Mouse (Mus musculus) limb, embryonic 11.5 days (tissue): ENCODE measurements around the gene Sptlc3. TPM values are rescaled to one million over a fixed set of nuclear protein-coding genes. Genes with fewer than 3 reads are reported as not detected.

Experiments used
- ATAC-seq: fragments of 200-750 bp; cut with Nextera tagmentation; 2 replicates; pipeline ENCODE4 v1.8.0; 2017; ENCODE audit warnings: low read depth; ENCODE audit not compliant: insufficient number of reproducible peaks, low FRiP score, low TSS enrichment
- DNase-seq: peaks from one replicate; pipeline ENCODE4 v3.0.0-alpha.2; 2015; ENCODE audit warnings: low spot score
- H3K27ac ChIP-seq: fragments of 300-500 bp; sonication (generic); replicated peaks from 2 replicates; pipeline ENCODE4 v1.5.1; 2014; ENCODE audit warnings: low read depth, mild to moderate bottlenecking, low read length
- H3K27me3 ChIP-seq: fragments of 300-500 bp; sonication (generic); 2 replicates; pipeline ENCODE4 v1.6.1; 2014; ENCODE audit warnings: mild to moderate bottlenecking, low read length, mixed read lengths; ENCODE audit not compliant: control insufficient read depth, insufficient read depth
- H3K36me3 ChIP-seq: fragments of 300-500 bp; sonication (generic); 2 replicates; pipeline ENCODE4 v1.6.1; 2014; ENCODE audit warnings: mild to moderate bottlenecking, low read length, moderate library complexity, mixed read lengths; ENCODE audit not compliant: control insufficient read depth, insufficient read depth
- H3K4me1 ChIP-seq: fragments of 300-500 bp; sonication (generic); 2 replicates; pipeline ENCODE4 v1.6.1; 2014; ENCODE audit warnings: low read length, mixed read lengths; ENCODE audit not compliant: control insufficient read depth, insufficient read depth
- H3K4me2 ChIP-seq: fragments of 300-500 bp; sonication (generic); 2 replicates; pipeline ENCODE4 v1.6.1; 2014; ENCODE audit warnings: low read depth, mild to moderate bottlenecking, moderate library complexity; ENCODE audit not compliant: severe bottlenecking
- H3K4me3 ChIP-seq: fragments of 300-500 bp; sonication (generic); 2 replicates; pipeline ENCODE4 v1.5.1; 2014; ENCODE audit warnings: low read depth, low read length
- H3K9ac ChIP-seq: fragments of 300-500 bp; sonication (generic); 2 replicates; pipeline ENCODE4 v1.6.1; 2014; ENCODE audit warnings: mild to moderate bottlenecking, low read length
- H3K9me3 ChIP-seq: fragments of 300-500 bp; sonication (generic); 2 replicates; pipeline ENCODE4 v1.6.1; 2016; ENCODE audit warnings: low read length; ENCODE audit not compliant: control insufficient read depth
- WGBS: fragments of 180-500 bp; shearing (Covaris S2); extraction: QIAGEN DNeasy Blood & Tissue Kit; methylation state at CpG from one replicate; pipeline ENCODE4 v1.1.7; 2014; 5-methylcytosine and 5-hydroxymethylcytosine counted together
- polyA plus RNA-seq: library from polyadenylated mRNA; unstranded; fragments of >200 nt; fragmentation: Nextera tagmentation; extraction: Ambion mirVana; gene quantifications from 2 replicates; pipeline ENCODE4 v1.2.1, GENCODE M21; 2014

Gene Sptlc3
- polyA plus RNA-seq, 1 experiment from 2014 or later = 0.69 TPM

DNA sequence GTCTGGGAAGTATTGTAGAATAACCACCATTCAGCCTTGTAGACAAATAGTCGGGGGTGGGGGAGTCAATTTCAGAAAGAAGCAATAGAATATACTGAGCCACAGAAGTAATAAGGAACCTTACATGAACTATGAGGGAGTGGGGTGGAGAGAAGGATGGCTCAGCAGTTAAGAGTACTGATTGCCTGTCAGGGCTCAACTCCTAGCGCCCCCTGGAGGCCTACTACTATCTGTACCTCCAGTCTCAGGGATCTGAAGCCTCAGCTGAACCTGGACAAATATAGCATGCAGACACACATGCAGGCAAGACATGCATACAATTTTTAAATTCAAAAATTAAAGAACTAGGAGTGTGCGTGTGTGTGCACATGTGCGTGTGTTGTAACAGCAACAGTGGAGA lies 96.2 kb downstream of the Sptlc3 start:
- 46% methylated on average over 4 of the region's 4 CpGs for WGBS
- Histone ChIP-seq H3K27me3 (no peaks in the 10 kb centered on the region), H3K9ac (no peak overlapping the region), H3K4me3 (no peak overlapping the region), H3K4me2 (no peak overlapping the region), H3K9me3 (no peaks in the 10 kb centered on the region), H3K4me1 (peaks cover 6% of the 10 kb centered on the region; the same call in 1 of the 2 replicates), H3K36me3 (no peaks in the 10 kb centered on the region), H3K27ac (no peak overlapping the region)
- peak; percentile 72 for DNase-seq
- ATAC-seq = no peak

DNA sequence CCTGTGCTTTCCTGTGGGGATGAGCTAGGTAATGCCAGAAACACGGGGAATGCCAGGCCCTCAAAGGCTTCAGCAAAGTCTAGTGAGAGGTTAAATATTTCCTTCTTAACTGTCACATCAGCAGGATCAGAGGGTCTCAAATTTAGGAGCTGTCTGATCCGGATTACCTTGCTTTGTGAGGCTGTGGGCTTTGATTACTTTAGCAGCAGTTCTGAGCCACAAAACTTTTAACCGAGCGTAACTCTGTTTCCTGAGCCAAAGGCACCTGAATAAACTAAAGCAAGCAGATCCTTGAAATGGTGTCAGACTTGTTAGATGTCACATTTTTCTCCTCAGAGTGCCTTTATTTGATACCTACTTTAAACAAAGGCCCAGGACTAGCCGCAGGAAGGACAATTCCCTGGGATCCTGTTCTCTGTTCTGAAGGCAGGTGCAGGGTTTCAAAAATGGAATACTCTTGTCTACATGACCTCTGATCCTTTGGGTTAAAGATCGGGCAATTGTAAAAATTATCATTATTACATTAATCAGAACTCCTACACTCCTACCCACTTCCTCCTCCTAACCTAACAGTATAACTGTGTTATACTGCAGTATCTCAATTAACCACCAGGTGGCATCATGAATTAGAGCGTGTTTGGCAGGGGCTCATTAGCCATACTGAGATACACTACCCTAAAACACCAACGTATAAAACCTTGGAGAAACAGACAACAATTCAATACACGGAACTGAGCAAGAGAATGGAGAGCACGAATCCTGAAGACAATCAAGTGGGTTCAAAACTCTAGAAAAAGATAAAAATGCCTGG lies 97.4 kb downstream of the Sptlc3 start:
- no peaks in the 10 kb centered on the region for H3K36me3 ChIP-seq
- H3K27ac ChIP-seq = no peak overlapping the region
- DNase-seq (no peak), ATAC-seq (peak; percentile 49; the same call in 1 of the 2 replicates)
- peaks cover 6% of the 10 kb centered on the region; the same call in 1 of the 2 replicates for H3K4me1 ChIP-seq
- no peak overlapping the region for H3K4me2 ChIP-seq
- H3K9me3 ChIP-seq = no peaks in the 10 kb centered on the region
- H3K27me3 ChIP-seq = no peaks in the 10 kb centered on the region
- H3K9ac ChIP-seq = no peak overlapping the region
- no peak overlapping the region for H3K4me3 ChIP-seq
- 34% methylated on average over 10 of the region's 10 CpGs for WGBS

DNA sequence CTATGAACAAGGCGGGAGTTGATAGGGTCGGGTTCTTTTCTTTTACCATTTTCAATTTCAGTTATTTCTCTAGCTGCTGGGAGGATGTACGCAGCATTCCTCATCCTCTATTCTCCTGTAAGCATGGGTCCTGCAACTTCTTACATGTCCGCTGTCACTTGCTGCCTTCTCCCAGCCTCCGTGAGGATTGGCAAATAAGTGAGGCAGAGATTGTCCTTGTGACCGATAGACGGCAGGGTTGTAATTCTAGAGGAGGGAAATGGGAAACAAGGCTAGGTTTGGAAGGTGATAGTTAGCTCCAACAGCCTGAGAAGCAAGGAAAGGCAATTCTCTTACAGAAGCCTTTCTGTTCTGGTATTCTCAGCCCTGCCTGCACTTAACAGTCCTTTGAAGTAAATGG lies 98.4 kb downstream of the Sptlc3 start:
- ATAC-seq = no peak
- H3K4me3 ChIP-seq = no peak overlapping the region
- 65% methylated on average over 7 of the region's 7 CpGs for WGBS

DNA sequence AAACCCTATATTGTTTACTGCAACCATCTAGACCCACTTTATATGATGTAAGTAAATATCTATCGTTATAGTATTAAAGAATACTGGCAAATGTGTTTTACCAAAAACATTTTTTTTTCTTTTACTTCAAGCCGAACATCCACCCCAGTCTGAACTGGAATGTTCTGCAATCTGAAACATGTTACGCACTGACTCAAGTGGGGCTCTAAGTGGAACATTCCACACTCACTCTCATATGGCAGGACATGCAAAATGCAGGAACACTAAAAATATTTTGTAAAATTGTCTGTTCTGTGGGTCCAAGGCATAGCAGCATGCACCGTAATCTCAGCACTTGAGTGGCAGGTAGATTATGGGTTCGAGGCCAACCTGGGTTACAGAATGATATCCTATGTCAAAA lies 103.5 kb downstream of the Sptlc3 start:
- ATAC-seq (no peak), DNase-seq (no peak)
- no peaks in the 10 kb centered on the region for H3K27me3 ChIP-seq
- no peaks in the 10 kb centered on the region for H3K36me3 ChIP-seq
- H3K9me3 ChIP-seq = no peaks in the 10 kb centered on the region
- no peak overlapping the region for H3K9ac ChIP-seq
- no peak overlapping the region for H3K4me3 ChIP-seq
- no peak overlapping the region for H3K27ac ChIP-seq
- 93% methylated on average over 5 of the region's 5 CpGs for WGBS
- H3K4me2 ChIP-seq = no peak overlapping the region
- no peaks in the 10 kb centered on the region for H3K4me1 ChIP-seq

More for the DNA sequence above, 98.4 kb downstream of the Sptlc3 start:
- H3K9me3 ChIP-seq = no peaks in the 10 kb centered on the region
- H3K36me3 ChIP-seq = no peaks in the 10 kb centered on the region
- H3K4me1 ChIP-seq = peaks cover 2% of the 10 kb centered on the region; the same call in 1 of the 2 replicates
- no peaks in the 10 kb centered on the region for H3K27me3 ChIP-seq
- H3K4me2 ChIP-seq = no peak overlapping the region
- H3K9ac ChIP-seq = no peak overlapping the region
- no peak overlapping the region for H3K27ac ChIP-seq
- DNase-seq = no peak

DNA sequence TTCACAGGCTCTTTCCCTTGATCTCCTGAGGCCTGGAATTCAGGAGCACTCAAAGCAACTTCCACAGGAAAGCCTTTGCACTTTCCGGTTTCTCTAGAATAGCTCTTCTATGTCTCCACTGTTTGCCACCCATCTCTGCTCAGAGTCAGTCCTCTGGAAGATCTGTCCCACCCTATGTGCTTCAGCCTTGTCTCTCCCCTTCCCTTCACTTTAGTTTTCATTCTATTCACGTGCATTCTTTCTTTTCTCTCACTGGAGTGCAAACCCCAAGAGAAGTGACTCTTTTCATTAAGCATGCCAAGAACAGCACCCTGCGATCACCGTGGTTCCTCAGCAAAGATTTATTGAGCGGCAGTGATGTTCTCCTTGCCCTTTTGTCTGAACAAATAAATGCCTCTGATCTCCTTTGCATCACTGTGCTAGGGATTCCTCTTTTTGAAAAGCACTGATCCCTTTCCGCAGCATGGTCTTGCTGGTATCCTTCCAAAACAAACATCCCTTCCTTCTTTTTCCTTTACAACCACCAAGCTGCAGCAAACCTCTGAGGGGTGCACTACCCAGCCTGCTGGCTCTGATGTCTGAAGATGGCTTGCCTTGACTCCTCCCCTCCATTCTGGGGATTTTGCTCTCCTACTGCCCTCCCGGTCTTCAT lies 108.0 kb downstream of the Sptlc3 start:
- H3K4me1 ChIP-seq = no peaks in the 10 kb centered on the region
- WGBS = 32% methylated on average over 7 of the region's 7 CpGs
- no peak overlapping the region for H3K9ac ChIP-seq
- ATAC-seq = no peak
- no peaks in the 10 kb centered on the region for H3K27me3 ChIP-seq
- no peaks in the 10 kb centered on the region for H3K36me3 ChIP-seq
- H3K9me3 ChIP-seq = no peaks in the 10 kb centered on the region
- DNase-seq = no peak
- H3K4me3 ChIP-seq = no peak overlapping the region
- H3K27ac ChIP-seq = no peak overlapping the region
- no peak overlapping the region for H3K4me2 ChIP-seq

DNA sequence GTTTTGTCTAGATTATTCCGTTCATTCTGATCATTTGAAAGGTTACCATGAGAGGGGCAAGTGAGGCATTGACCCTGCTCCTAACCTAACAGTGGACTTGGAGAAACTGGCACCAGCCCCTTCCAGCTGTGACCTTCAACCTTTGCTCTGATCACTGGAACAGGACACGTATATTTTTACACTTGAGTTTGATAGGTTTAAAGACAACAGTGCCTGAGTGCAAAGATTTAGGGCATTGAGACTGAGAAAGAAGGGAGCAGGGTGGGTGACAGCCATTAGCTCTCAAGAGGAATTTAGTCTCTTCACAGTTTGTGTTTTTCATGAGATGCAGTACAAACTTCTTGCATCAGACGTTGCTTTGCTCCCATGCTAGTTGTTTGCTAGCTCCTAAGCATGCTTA lies 114.5 kb downstream of the Sptlc3 start:
- H3K27ac ChIP-seq = peak overlapping the region; percentile 81
- H3K4me3 ChIP-seq = no peak overlapping the region
- H3K9me3 ChIP-seq = no peaks in the 10 kb centered on the region
- WGBS = 17% methylated on average over 3 of the region's 3 CpGs
- ATAC-seq (no peak), DNase-seq (no peak)
- peaks cover 32% of the 10 kb centered on the region for H3K4me1 ChIP-seq
- peak overlapping the region; percentile 22 for H3K4me2 ChIP-seq
- H3K36me3 ChIP-seq = no peaks in the 10 kb centered on the region
- H3K9ac ChIP-seq = no peak overlapping the region
- no peaks in the 10 kb centered on the region for H3K27me3 ChIP-seq

DNA sequence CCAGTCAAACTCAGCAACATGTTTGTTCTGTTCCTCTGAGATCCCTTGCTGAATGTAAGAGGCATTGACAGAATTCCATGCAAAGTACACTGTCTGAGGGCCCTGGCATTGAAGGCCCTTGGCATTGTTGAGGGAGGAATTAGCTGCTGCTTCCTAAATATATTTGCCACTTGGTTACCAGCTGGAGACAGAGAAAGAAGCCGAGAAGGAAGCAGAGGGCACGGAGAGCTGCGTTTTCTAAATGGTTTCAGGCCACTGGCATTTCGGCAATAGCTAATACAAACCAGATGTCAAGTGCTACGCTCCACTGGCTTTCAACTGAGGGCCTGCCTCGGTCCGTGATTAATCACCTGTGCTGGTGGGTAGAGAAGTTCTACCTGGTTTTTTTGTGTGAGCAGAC lies 115.1 kb downstream of the Sptlc3 start:
- ATAC-seq = peak; percentile 83; the same call in 1 of the 2 replicates
- H3K9ac ChIP-seq = no peak overlapping the region
- H3K9me3 ChIP-seq = no peaks in the 10 kb centered on the region
- no peak overlapping the region for H3K4me3 ChIP-seq
- H3K27ac ChIP-seq = peak overlapping the region; percentile 81
- peaks cover 38% of the 10 kb centered on the region for H3K4me1 ChIP-seq
- DNase-seq = peak; percentile 82
- WGBS = 1% methylated on average over 7 of the region's 7 CpGs
- peak overlapping the region; percentile 22 for H3K4me2 ChIP-seq
- H3K36me3 ChIP-seq = no peaks in the 10 kb centered on the region
- H3K27me3 ChIP-seq = no peaks in the 10 kb centered on the region

DNA sequence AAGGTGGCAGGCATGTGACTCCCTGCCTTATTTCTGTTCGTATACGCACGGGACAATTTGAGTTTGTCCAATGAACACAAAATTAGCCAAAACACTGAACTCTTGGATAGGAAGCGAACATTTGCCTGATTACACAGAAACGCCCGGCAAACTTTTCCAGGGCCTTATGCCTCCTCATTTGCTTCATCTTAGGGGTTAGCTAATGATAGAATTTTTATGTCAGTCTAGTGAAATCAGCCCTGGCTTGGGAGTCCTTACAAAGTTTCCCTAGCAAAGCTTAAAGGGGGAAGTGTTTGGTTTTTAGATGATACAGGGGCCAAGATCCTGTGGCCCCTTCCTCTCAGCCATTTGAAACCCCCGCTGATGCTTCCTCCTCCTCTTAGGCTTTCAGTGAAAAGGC lies 115.5 kb downstream of the Sptlc3 start:
- ATAC-seq = no peak

More for the DNA sequence above, 115.5 kb downstream of the Sptlc3 start:
- 13% methylated on average over 7 of the region's 7 CpGs for WGBS
- DNase-seq = no peak
- Histone ChIP-seq H3K4me1 (peaks cover 41% of the 10 kb centered on the region), H3K9me3 (no peaks in the 10 kb centered on the region), H3K27ac (peak overlapping the region; percentile 81), H3K9ac (no peak overlapping the region), H3K27me3 (no peaks in the 10 kb centered on the region), H3K4me2 (peak overlapping the region; percentile 21; the same call in 1 of the 2 replicates), H3K4me3 (no peak overlapping the region), H3K36me3 (no peaks in the 10 kb centered on the region)
